Comparison of ENCODE assay signal across 12 mouse cellular contexts in genomic region chr7:27476098-27476635, GRCm38 (mm10). TPM values are rescaled to one million over a fixed set of nuclear protein-coding genes. Genes with fewer than 3 reads are reported as not detected.
DNase-seq lines count a peak whose midpoint lies in the region; ATAC-seq lines count a peak whose summit lies in the region.
"Had no signal": no experiment of that assay in that cellular context is flagged by ENCODE, and none has a peak within 500 bp of the region (broad histone marks: within the 10 kb centered on the region; RNA-seq: fewer than 3 reads in every experiment).

No protein-coding gene starts in this region.

- no peak for ATAC-seq in heart, embryonic 14.5 days (ENCODE audit: insufficient number of reproducible peaks, insufficient read depth, low FRiP score, low read depth)
- no peak for ATAC-seq in midbrain, embryonic 13.5 days
- no peak for ATAC-seq in liver, embryonic 11.5 days (replicated peaks; ENCODE audit: low FRiP score)

- H3K27me3 ChIP-seq in heart, embryonic 14.5 days (ENCODE audit: control insufficient read depth, insufficient read depth, low read length) = no peaks in the 10 kb centered on the region
- no peaks in the 10 kb centered on the region for H3K27me3 ChIP-seq in midbrain, embryonic 13.5 days
- no peaks in the 10 kb centered on the region for H3K27me3 ChIP-seq in midbrain, embryonic 10.5 days (ENCODE audit: low read depth, poor library complexity, severe bottlenecking)
- no peaks in the 10 kb centered on the region for H3K27me3 ChIP-seq in liver, embryonic 11.5 days (replicated peaks; ENCODE audit: control insufficient read depth, insufficient read depth, low read length)
- H3K27me3 ChIP-seq in limb, embryonic 10.5 days (ENCODE audit: low read depth, poor library complexity, severe bottlenecking) = no peaks in the 10 kb centered on the region
- H3K27me3 ChIP-seq: CH12.LX; limb, embryonic 13.5 days had no signal

- H3K36me3 ChIP-seq in heart, embryonic 14.5 days (ENCODE audit: control insufficient read depth, insufficient read depth, low read length) = peaks cover 21% of the 10 kb centered on the region
- peaks cover 15% of the 10 kb centered on the region for H3K36me3 ChIP-seq in midbrain, embryonic 13.5 days
- peaks cover 24% of the 10 kb centered on the region for H3K36me3 ChIP-seq in midbrain, embryonic 10.5 days
- H3K36me3 ChIP-seq in liver, embryonic 11.5 days (ENCODE audit: control insufficient read depth, insufficient read depth, low read length) = peaks cover 13% of the 10 kb centered on the region
- H3K36me3 ChIP-seq in limb, embryonic 10.5 days = peaks cover 28% of the 10 kb centered on the region

- WGBS in heart, embryonic 14.5 days = 81% methylated on average over 14 of the region's 14 CpGs
- 94% methylated on average over 14 of the region's 14 CpGs for WGBS in midbrain, embryonic 13.5 days
- 97% methylated on average over 14 of the region's 14 CpGs for WGBS in midbrain, embryonic 10.5 days
- 91% methylated on average over 14 of the region's 14 CpGs for WGBS in liver, embryonic 11.5 days
- WGBS in limb, embryonic 10.5 days = 94% methylated on average over 14 of the region's 14 CpGs

- no peak for DNase-seq in heart, adult 11 months
- no peak for DNase-seq in midbrain, embryonic 10.5 days (ENCODE audit: low spot score)
- DNase-seq in liver, embryonic 11.5 days (ENCODE audit: low spot score) = no peak
- DNase-seq in limb, embryonic 10.5 days (ENCODE audit: low spot score) = no peak
- DNase-seq in left cerebral cortex, postnatal 25 days (ENCODE audit: low spot score in 2 of 2) = no peak
- DNase-seq: cerebellum, postnatal 14 days; thymus, postnatal 36 days had no signal

- peak overlapping the region in 1 of 2 experiments; percentile 56; a peak in 1 of 4 replicates for H3K27ac ChIP-seq in heart, embryonic 14.5 days (replicated peaks in 1 of 2; ENCODE audit: control insufficient read depth in 1 of 2, insufficient read depth in 1 of 2, low read depth in 2 of 2, low read length in 2 of 2)
- H3K27ac ChIP-seq in midbrain, embryonic 13.5 days = no peak overlapping the region
- no peak overlapping the region for H3K27ac ChIP-seq in midbrain, embryonic 10.5 days (replicated peaks)
- H3K27ac ChIP-seq in liver, embryonic 11.5 days (ENCODE audit: low read depth, low read length) = peak overlapping the region; percentile 60; the same call in 1 of the 2 replicates
- no peak overlapping the region for H3K27ac ChIP-seq in limb, embryonic 10.5 days
- H3K27ac ChIP-seq: layer of hippocampus, adult 2 months; limb, embryonic 13.5 days had no signal

- 0 out of 2 replicates have a peak overlapping the region, but pooled peaks have one; percentile 3 for H3K9ac ChIP-seq in heart, embryonic 14.5 days (ENCODE audit: low read length)
- peak overlapping the region; percentile 28; the same call in 1 of the 2 replicates for H3K9ac ChIP-seq in midbrain, embryonic 13.5 days (replicated peaks)
- H3K9ac ChIP-seq in liver, embryonic 11.5 days (ENCODE audit: low read depth, low read length) = peak overlapping the region; percentile 43; the same call in 1 of the 2 replicates
- H3K9ac ChIP-seq: limb, embryonic 13.5 days had no signal

- no peaks in the 10 kb centered on the region for H3K9me3 ChIP-seq in heart, embryonic 14.5 days (ENCODE audit: control insufficient read depth, low read length)
- no peaks in the 10 kb centered on the region for H3K9me3 ChIP-seq in midbrain, embryonic 13.5 days
- H3K9me3 ChIP-seq in midbrain, embryonic 10.5 days (replicated peaks) = no peaks in the 10 kb centered on the region
- H3K9me3 ChIP-seq in liver, embryonic 11.5 days (ENCODE audit: control insufficient read depth, low read length) = no peaks in the 10 kb centered on the region
- H3K9me3 ChIP-seq in limb, embryonic 10.5 days (replicated peaks) = no peaks in the 10 kb centered on the region
- H3K9me3 ChIP-seq: limb, embryonic 13.5 days had no signal

- H3K4me3 ChIP-seq in heart, embryonic 14.5 days (ENCODE audit: control insufficient read depth in 1 of 2, insufficient read depth in 1 of 2, low read depth in 1 of 2, low read length in 2 of 2) = no peak overlapping the region
- H3K4me3 ChIP-seq in midbrain, embryonic 13.5 days (replicated peaks) = no peak overlapping the region
- H3K4me3 ChIP-seq in midbrain, embryonic 10.5 days = no peak overlapping the region
- H3K4me3 ChIP-seq in liver, embryonic 11.5 days (ENCODE audit: low read depth, low read length) = no peak overlapping the region
- no peak overlapping the region for H3K4me3 ChIP-seq in limb, embryonic 10.5 days
- H3K4me3 ChIP-seq: layer of hippocampus, adult 2 months had no signal

- peaks cover 9 to 20% of the 10 kb centered on the region in 2 experiments for H3K4me1 ChIP-seq in heart, embryonic 14.5 days (ENCODE audit: control insufficient read depth in 2 of 2, insufficient read depth in 2 of 2, low read length in 2 of 2)
- H3K4me1 ChIP-seq in midbrain, embryonic 13.5 days (replicated peaks) = peaks cover 12% of the 10 kb centered on the region
- peaks cover 26% of the 10 kb centered on the region for H3K4me1 ChIP-seq in midbrain, embryonic 10.5 days
- H3K4me1 ChIP-seq in liver, embryonic 11.5 days (replicated peaks; ENCODE audit: control insufficient read depth, insufficient read depth, low read length) = peaks cover 33% of the 10 kb centered on the region
- H3K4me1 ChIP-seq in limb, embryonic 10.5 days = peaks cover 27% of the 10 kb centered on the region

- peak overlapping the region; percentile 4; the same call in 1 of the 2 replicates for H3K4me2 ChIP-seq in heart, embryonic 14.5 days (ENCODE audit: low read length)
- no peak overlapping the region for H3K4me2 ChIP-seq in midbrain, embryonic 13.5 days (replicated peaks)
- H3K4me2 ChIP-seq in liver, embryonic 11.5 days = peak overlapping the region; percentile 76

- intact Hi-C loops in left cerebral cortex, postnatal 25 days (cut with DNase I) = no loop called here

RNA-seq across cellular contexts. Expression of gene Sertad3, which starts 2.6 kb away (rescaled TPM):
- 15.7 and 19.4 TPM in 2 replicates for polyA plus RNA-seq in heart, embryonic 14.5 days (2014; fragmentation: Nextera tagmentation; extraction: Ambion mirVana)
- polyA plus RNA-seq in midbrain, embryonic 13.5 days (2015; fragmentation: Nextera tagmentation; extraction: Ambion mirVana) = 12.4 and 12.6 TPM in 2 replicates
- 18.9 and 21.9 TPM in 2 replicates for polyA plus RNA-seq in midbrain, embryonic 10.5 days (2016; fragmentation: Nextera tagmentation; extraction: Ambion mirVana)
- polyA plus RNA-seq in liver, embryonic 11.5 days (2014; fragmentation: Nextera tagmentation; extraction: Ambion mirVana) = 20.6 and 21.5 TPM in 2 replicates
- polyA plus RNA-seq in limb, embryonic 10.5 days (2016; fragmentation: Nextera tagmentation; extraction: Ambion mirVana) = 20.1 and 29.7 TPM in 2 replicates
- 1 to 10 TPM; 2.8 to 4.6 TPM for total RNA-seq in left cerebral cortex, postnatal 25 days (2021)

RNA-seq across cellular contexts. Expression of gene Sertad1, which starts 10.5 kb away (rescaled TPM):
- polyA plus RNA-seq in heart, embryonic 14.5 days (2014; fragmentation: Nextera tagmentation; extraction: Ambion mirVana) = 34.5 and 34.8 TPM in 2 replicates
- 8.2 and 8.5 TPM in 2 replicates for polyA plus RNA-seq in midbrain, embryonic 13.5 days (2015; fragmentation: Nextera tagmentation; extraction: Ambion mirVana)
- polyA plus RNA-seq in midbrain, embryonic 10.5 days (2016; fragmentation: Nextera tagmentation; extraction: Ambion mirVana) = 16.4 and 19.2 TPM in 2 replicates
- 23.0 and 24.3 TPM in 2 replicates for polyA plus RNA-seq in liver, embryonic 11.5 days (2014; fragmentation: Nextera tagmentation; extraction: Ambion mirVana)
- 25.0 and 29.8 TPM in 2 replicates for polyA plus RNA-seq in limb, embryonic 10.5 days (2016; fragmentation: Nextera tagmentation; extraction: Ambion mirVana)
- 10 to 100 TPM; 16.1 to 16.8 TPM for total RNA-seq in left cerebral cortex, postnatal 25 days (2021)

RNA-seq across cellular contexts. Expression of gene Prx, which starts 23.0 kb away (rescaled TPM):
- polyA plus RNA-seq in heart, embryonic 14.5 days (2014; fragmentation: Nextera tagmentation; extraction: Ambion mirVana) = 0.58 and 0.59 TPM in 2 replicates
- polyA plus RNA-seq in midbrain, embryonic 13.5 days (2015; fragmentation: Nextera tagmentation; extraction: Ambion mirVana) = 1.2 and 1.6 TPM in 2 replicates
- polyA plus RNA-seq in midbrain, embryonic 10.5 days (2016; fragmentation: Nextera tagmentation; extraction: Ambion mirVana) = 2.3 and 2.5 TPM in 2 replicates
- polyA plus RNA-seq in liver, embryonic 11.5 days (2014; fragmentation: Nextera tagmentation; extraction: Ambion mirVana) = 0.80 and 0.84 TPM in 2 replicates
- polyA plus RNA-seq in limb, embryonic 10.5 days (2016; fragmentation: Nextera tagmentation; extraction: Ambion mirVana) = 3.5 and 4.3 TPM in 2 replicates
- total RNA-seq in left cerebral cortex, postnatal 25 days (2021) = under 1 TPM; 0.32 to 0.62 TPM

RNA-seq across cellular contexts. Expression of gene Blvrb, which starts 28.4 kb away (rescaled TPM):
- polyA plus RNA-seq in heart, embryonic 14.5 days (2014; fragmentation: Nextera tagmentation; extraction: Ambion mirVana) = 49.7 and 57.9 TPM in 2 replicates
- polyA plus RNA-seq in midbrain, embryonic 13.5 days (2015; fragmentation: Nextera tagmentation; extraction: Ambion mirVana) = 14.8 and 16.1 TPM in 2 replicates
- polyA plus RNA-seq in midbrain, embryonic 10.5 days (2016; fragmentation: Nextera tagmentation; extraction: Ambion mirVana) = 38.9 and 40.9 TPM in 2 replicates
- 581 and 583 TPM in 2 replicates for polyA plus RNA-seq in liver, embryonic 11.5 days (2014; fragmentation: Nextera tagmentation; extraction: Ambion mirVana)
- 33.3 and 34.9 TPM in 2 replicates for polyA plus RNA-seq in limb, embryonic 10.5 days (2016; fragmentation: Nextera tagmentation; extraction: Ambion mirVana)
- total RNA-seq in left cerebral cortex, postnatal 25 days (2021) = 10 to 100 TPM; 12.0 to 15.9 TPM

RNA-seq across cellular contexts. Expression of gene Sptbn4, which starts 28.7 kb away (rescaled TPM):
- polyA plus RNA-seq in heart, embryonic 14.5 days (2014; fragmentation: Nextera tagmentation; extraction: Ambion mirVana) = 0.15 and 0.20 TPM in 2 replicates
- 1.1 and 2.2 TPM in 2 replicates for polyA plus RNA-seq in midbrain, embryonic 13.5 days (2015; fragmentation: Nextera tagmentation; extraction: Ambion mirVana)
- polyA plus RNA-seq in midbrain, embryonic 10.5 days (2016; fragmentation: Nextera tagmentation; extraction: Ambion mirVana) = 0.30 and 0.52 TPM in 2 replicates
- 0.17 and 0.19 TPM in 2 replicates for polyA plus RNA-seq in liver, embryonic 11.5 days (2014; fragmentation: Nextera tagmentation; extraction: Ambion mirVana)
- 0.15 and 0.19 TPM in 2 replicates for polyA plus RNA-seq in limb, embryonic 10.5 days (2016; fragmentation: Nextera tagmentation; extraction: Ambion mirVana)
- total RNA-seq in left cerebral cortex, postnatal 25 days (2021) = 100 to 1,000 TPM; 132 to 139 TPM
